ENCODE assay signal across 26 mouse cellular contexts in the genomic region with DNA sequence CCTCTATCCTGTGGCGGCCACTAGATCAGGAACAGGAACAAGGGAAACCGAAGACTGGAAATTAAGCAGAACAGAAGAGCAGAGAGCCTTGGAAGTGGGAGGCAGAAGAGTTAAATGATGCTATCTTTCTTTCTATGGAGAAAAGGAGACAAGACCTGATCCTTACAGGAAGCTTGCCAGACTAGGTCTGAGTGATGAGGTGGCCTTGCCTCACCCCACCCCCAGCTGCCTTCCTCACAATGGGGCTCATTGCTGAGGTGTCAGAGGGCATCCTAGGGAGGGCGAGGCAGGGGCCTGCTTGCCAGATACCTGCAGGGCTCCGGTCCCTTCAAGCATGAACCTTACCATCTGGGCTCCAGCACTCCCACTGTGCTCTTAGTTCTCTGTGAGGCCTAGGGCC. TPM values are rescaled to one million over a fixed set of nuclear protein-coding genes. Genes with fewer than 3 reads are reported as not detected.
"Had no signal": no experiment of that assay in that cellular context is flagged by ENCODE, and none has a peak within 500 bp of the region (broad histone marks: within the 10 kb centered on the region; RNA-seq: fewer than 3 reads in every experiment).

A gene (plus strand): TSS at position 301 of the 400 bp plus-strand sequence.

- H3K9me3 ChIP-seq: kidney, embryonic 15.5 days; limb, embryonic 12.5 days; limb, embryonic 15.5 days had no signal

- H3K4me3 ChIP-seq: kidney, embryonic 15.5 days; limb, embryonic 12.5 days; limb, embryonic 15.5 days had no signal

- H3K9ac ChIP-seq: kidney, embryonic 15.5 days; limb, embryonic 12.5 days; limb, embryonic 15.5 days; liver, embryonic 14.5 days had no signal

- H3K27me3 ChIP-seq: kidney, embryonic 15.5 days; limb, embryonic 12.5 days; limb, embryonic 15.5 days had no signal

- DNase-seq: kidney, adult 18-20 months; kidney, postnatal 14 days; kidney, postnatal 4 days; left cerebral cortex, postnatal 4 days; lung, adult 18-20 months; lung, postnatal 14 days; lung, postnatal 4 days; midbrain, embryonic 14.5 days; right cerebral cortex, adult 18-20 months; right cerebral cortex, postnatal 14 days; right cerebral cortex, postnatal 4 days; thymus, adult 2 months; thymus, postnatal 14 days; thymus, postnatal 4 days had no signal

- H3K4me2 ChIP-seq: kidney, embryonic 15.5 days; limb, embryonic 12.5 days; limb, embryonic 15.5 days; midbrain, embryonic 11.5 days had no signal

- H3K27ac ChIP-seq: limb, embryonic 12.5 days; limb, embryonic 15.5 days; liver, embryonic 14.5 days had no signal

- H3K4me1 ChIP-seq: limb, embryonic 12.5 days had no signal

- H3K36me3 ChIP-seq: kidney, embryonic 15.5 days; limb, embryonic 12.5 days; limb, embryonic 15.5 days had no signal

RNA-seq across cellular contexts. Expression of the gene that starts here (rescaled TPM):
- total RNA-seq: megakaryocyte progenitor cell, adult 5-6 weeks; megakaryocyte-erythroid progenitor cell, adult 5-6 weeks; midbrain, postnatal 0 days had no signal
- polyA plus RNA-seq: intestine, embryonic 14.5 days; limb, embryonic 12.5 days; limb, embryonic 15.5 days; lung, embryonic 16.5 days; midbrain, embryonic 14.5 days; midbrain, postnatal 0 days; neural tube, embryonic 11.5 days; stomach, embryonic 14.5 days had no signal
